Mouse (Mus musculus): ENCODE data around the gene Epn2. TPM values are rescaled to one million over a fixed set of nuclear protein-coding genes. Genes with fewer than 3 reads are reported as not detected.

Gene Epn2
- polyA plus RNA-seq, 1 experiment, result 0.31 TPM

DNA sequence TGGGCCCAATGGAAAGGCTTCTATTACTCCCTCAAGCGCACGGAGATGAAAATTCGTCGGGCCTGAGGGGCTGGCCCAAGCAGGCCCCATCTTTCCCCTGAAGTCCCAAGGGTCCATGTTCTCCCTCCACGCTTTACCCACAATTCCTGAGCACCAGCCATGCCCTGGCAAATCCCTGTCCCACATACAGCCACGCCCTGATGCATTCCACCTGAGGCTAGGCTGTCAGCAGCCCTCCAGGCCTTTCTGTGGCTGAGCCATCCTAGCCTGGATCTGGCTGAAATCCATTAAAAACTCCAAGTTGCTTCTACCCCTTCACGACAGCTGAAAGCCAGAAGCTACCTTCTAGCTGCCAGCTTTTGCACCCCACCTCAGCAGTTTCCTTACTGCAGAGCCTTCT is 91.6 kb downstream of the Epn2 start:
- peaks cover 63% of the 10 kb centered on the region for H3K27me3 ChIP-seq (replicated peaks)
- TF ChIP-seq GATA1 (IDR thresholded peaks at IDR 0.05; ENCODE audit: borderline replicate concordance, low read length) (no peak), FLI1 (IDR thresholded peaks at IDR 0.05; ENCODE audit: low read length) (no peak)
- H3K4me3 ChIP-seq (replicated peaks), result no peak overlapping the region
- H3K9me3 ChIP-seq, result no peaks in the 10 kb centered on the region
- peaks cover 5% of the 10 kb centered on the region for H3K4me1 ChIP-seq
- peaks cover 53% of the 10 kb centered on the region for H3K36me3 ChIP-seq (replicated peaks; ENCODE audit: low read length)

- Histone ChIP-seq H3K27me3 (replicated peaks) (peaks cover 60% of the 10 kb centered on the region), H3K4me1 (no peaks in the 10 kb centered on the region), H3K36me3 (replicated peaks; ENCODE audit: low read length) (peaks cover 48% of the 10 kb centered on the region), H3K9me3 (no peaks in the 10 kb centered on the region), H3K4me3 (replicated peaks) (no peak overlapping the region)
- TF ChIP-seq GATA1 (IDR thresholded peaks at IDR 0.05; ENCODE audit: borderline replicate concordance, low read length), result no peak
- no peak for TF ChIP-seq FLI1 (IDR thresholded peaks at IDR 0.05; ENCODE audit: low read length)
These were observed 92.1 kb downstream of the Epn2 start for GRCm38 (mm10) chr11:61487401-61487800.

GRCm38 (mm10) chr11:61486458-61487219 is 92.8 kb downstream of the Epn2 start:
- H3K27me3 ChIP-seq (replicated peaks), result peaks cover 65% of the 10 kb centered on the region
- peaks cover 41% of the 10 kb centered on the region for H3K36me3 ChIP-seq (replicated peaks; ENCODE audit: low read length)
- no peaks in the 10 kb centered on the region for H3K9me3 ChIP-seq
- H3K4me3 ChIP-seq (replicated peaks), result no peak overlapping the region
- no peaks in the 10 kb centered on the region for H3K4me1 ChIP-seq
- no peak for TF ChIP-seq GATA1 (IDR thresholded peaks at IDR 0.05; ENCODE audit: borderline replicate concordance, low read length)
- TF ChIP-seq FLI1 (IDR thresholded peaks at IDR 0.05; ENCODE audit: low read length), result no peak

DNA sequence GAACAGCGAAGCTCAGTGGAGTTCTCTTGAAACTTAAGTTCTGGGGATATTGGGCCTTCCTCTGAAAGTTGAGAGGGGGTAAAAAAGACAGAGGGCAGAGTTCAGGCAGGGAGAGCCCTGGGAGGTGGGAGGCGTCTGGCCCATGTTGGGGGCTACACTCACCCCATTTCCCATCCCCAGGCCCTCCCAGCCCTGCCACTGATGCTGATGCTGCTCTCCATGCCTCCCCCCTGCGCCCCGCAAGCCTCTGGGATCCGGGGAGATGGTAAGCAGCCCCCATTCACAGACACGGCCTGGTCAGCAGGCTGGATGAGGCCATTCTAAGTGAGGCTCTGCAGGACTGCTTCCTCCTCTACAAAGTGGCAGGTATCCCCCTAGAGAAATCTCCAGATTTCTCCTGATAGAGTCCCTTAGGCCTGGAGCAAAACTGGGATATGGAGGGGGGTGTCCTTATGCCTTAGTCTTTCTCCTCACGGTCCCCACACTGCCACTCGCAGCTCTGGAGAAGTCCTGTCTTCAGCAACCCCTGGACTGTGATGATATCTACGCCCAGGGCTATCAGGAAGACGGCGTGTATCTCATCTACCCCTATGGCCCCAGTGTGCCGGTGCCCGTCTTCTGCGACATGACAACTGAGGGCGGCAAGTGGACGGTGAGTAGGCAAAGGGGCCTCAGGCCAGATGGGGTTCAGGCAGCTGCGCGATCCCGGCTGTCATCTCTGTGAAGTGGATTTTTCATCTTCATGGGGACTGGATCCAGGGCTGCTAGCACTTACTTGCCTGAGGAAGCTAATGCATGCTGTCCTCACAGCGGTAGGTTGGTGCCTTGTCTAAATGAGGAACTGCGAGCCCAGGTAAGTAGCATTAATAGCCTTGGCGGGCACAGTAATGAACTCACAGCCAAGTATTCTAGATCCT is 93.7 kb downstream of the Epn2 start:
- Histone ChIP-seq H3K36me3 (replicated peaks; ENCODE audit: low read length) (peaks cover 33% of the 10 kb centered on the region), H3K9me3 (no peaks in the 10 kb centered on the region), H3K4me1 (no peaks in the 10 kb centered on the region), H3K4me3 (replicated peaks) (no peak overlapping the region), H3K27me3 (replicated peaks) (peaks cover 65% of the 10 kb centered on the region)
- TF ChIP-seq FLI1 (IDR thresholded peaks at IDR 0.05; ENCODE audit: low read length) (no peak), GATA1 (IDR thresholded peaks at IDR 0.05; ENCODE audit: borderline replicate concordance, low read length) (no peak)

DNA sequence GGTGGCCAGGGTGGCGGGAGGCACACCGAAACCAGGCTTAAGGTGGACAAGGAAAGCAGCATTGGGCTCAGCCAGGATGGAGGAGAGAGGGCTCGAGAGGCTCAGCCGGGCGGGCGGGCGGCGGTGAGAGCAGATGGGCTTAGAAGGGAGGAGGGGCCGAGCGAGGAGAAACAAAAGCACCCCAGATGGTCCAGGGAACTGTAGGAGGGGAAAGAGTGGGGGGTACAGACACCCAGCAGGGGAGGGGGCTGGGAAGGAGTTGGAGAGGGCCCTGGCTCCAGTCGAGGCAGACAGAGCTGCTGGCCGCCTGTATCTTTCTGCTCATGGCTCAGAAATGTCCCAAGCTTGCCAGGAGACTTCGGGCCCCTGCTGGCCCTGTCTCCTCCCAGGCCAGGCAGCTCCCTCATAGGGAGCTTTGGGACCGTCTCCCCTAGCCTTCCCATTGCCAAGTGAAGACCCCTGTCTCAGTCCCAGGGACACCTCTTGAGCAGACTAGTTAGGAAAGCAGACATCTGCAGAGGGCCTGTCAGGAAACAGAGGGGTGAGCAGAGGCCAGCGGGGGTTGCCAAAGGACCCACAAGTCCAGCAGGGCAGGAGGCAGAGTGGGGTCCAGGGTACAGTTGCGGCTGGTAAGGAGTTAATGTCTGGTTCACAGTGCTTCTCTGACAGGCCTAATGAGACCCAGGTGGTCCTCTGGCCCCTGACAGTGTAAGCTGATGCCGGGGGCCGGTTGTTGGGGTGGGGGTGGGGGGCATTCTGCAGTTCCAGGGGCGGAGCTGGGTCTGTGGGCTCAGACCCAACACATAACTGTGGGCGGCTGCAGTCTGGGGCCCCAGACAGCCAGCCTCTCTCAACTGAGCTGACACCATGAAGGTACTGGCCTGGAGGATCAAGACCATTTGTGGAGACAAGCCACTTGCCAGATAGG is 94.6 kb downstream of the Epn2 start, which contains the start of gene Mfap4:
Mfap4 (plus strand) TSS at position 819 of the 928 bp plus-strand sequence.
- Histone ChIP-seq H3K9me3 (no peaks in the 10 kb centered on the region), H3K36me3 (replicated peaks; ENCODE audit: low read length) (peaks cover 24% of the 10 kb centered on the region), H3K4me1 (no peaks in the 10 kb centered on the region), H3K4me3 (replicated peaks) (no peak within 1 kb of the TSS), H3K27me3 (replicated peaks) (peaks cover 67% of the 10 kb centered on the region)
- no peak for TF ChIP-seq FLI1 (IDR thresholded peaks at IDR 0.05; ENCODE audit: low read length)
- no peak for TF ChIP-seq GATA1 (IDR thresholded peaks at IDR 0.05; ENCODE audit: borderline replicate concordance, low read length)

GRCm38 (mm10) chr11:61484256-61484612 is 95.3 kb downstream of the Epn2 start:
- peaks cover 17% of the 10 kb centered on the region for H3K36me3 ChIP-seq (replicated peaks; ENCODE audit: low read length)
- no peaks in the 10 kb centered on the region for H3K4me1 ChIP-seq
- peaks cover 70% of the 10 kb centered on the region for H3K27me3 ChIP-seq (replicated peaks)
- no peaks in the 10 kb centered on the region for H3K9me3 ChIP-seq
- TF ChIP-seq FLI1 (IDR thresholded peaks at IDR 0.05; ENCODE audit: low read length), result no peak
- no peak for TF ChIP-seq GATA1 (IDR thresholded peaks at IDR 0.05; ENCODE audit: borderline replicate concordance, low read length)
- no peak overlapping the region for H3K4me3 ChIP-seq (replicated peaks)

- Histone ChIP-seq H3K27me3 (replicated peaks) (peaks cover 72% of the 10 kb centered on the region), H3K4me1 (no peaks in the 10 kb centered on the region), H3K36me3 (replicated peaks; ENCODE audit: low read length) (peaks cover 8% of the 10 kb centered on the region), H3K4me3 (replicated peaks) (no peak overlapping the region), H3K9me3 (no peaks in the 10 kb centered on the region)
- TF ChIP-seq FLI1 (IDR thresholded peaks at IDR 0.05; ENCODE audit: low read length) (no peak), GATA1 (IDR thresholded peaks at IDR 0.05; ENCODE audit: borderline replicate concordance, low read length) (no peak)
These were observed 96.2 kb downstream of the Epn2 start for GRCm38 (mm10) chr11:61483226-61483845.

- Histone ChIP-seq H3K36me3 (replicated peaks; ENCODE audit: low read length) (no peaks in the 10 kb centered on the region), H3K9me3 (no peaks in the 10 kb centered on the region), H3K27me3 (replicated peaks) (peaks cover 73% of the 10 kb centered on the region), H3K4me1 (no peaks in the 10 kb centered on the region), H3K4me3 (replicated peaks) (no peak overlapping the region)
- no peak for TF ChIP-seq GATA1 (IDR thresholded peaks at IDR 0.05; ENCODE audit: borderline replicate concordance, low read length)
- no peak for TF ChIP-seq FLI1 (IDR thresholded peaks at IDR 0.05; ENCODE audit: low read length)
These were observed 98.0 kb downstream of the Epn2 start for GRCm38 (mm10) chr11:61481239-61482090.

Data from megakaryocyte, embryonic 14.5 days (primary cell).